Mouse (Mus musculus): ENCODE results near the gene Actr8.

GRCm38 (mm10) chr14:29950805-29951204 is 27.3 kb upstream of the Actr8 start:
- TF ChIP-seq CTCF (IDR thresholded peaks at IDR 0.05; ENCODE audit: low read depth), result no peak
- no peak for TF ChIP-seq EP300 (optimal IDR thresholded peaks at IDR 0.05)

All from stomach, postnatal 0 days (tissue).